Mouse (Mus musculus): Measurements from ENCODE around the gene Arhgap25. TPM values are rescaled to one million over a fixed set of nuclear protein-coding genes. Genes with fewer than 3 reads are reported as not detected.

The Arhgap25 gene
- polyA plus RNA-seq, 1 experiment from 2014 or later = 4.9 TPM

- ATAC-seq (ENCODE audit: low read depth) (no peak), DNase-seq (ENCODE audit: low spot score) (no peak)
- no peaks in the 10 kb centered on the region for H3K9me3 ChIP-seq (ENCODE audit: control insufficient read depth, low read length)
- no peaks in the 10 kb centered on the region for H3K36me3 ChIP-seq (ENCODE audit: control insufficient read depth, insufficient read depth, low read length)
- H3K27me3 ChIP-seq (replicated peaks; ENCODE audit: control insufficient read depth, insufficient read depth, low read length) = no peaks in the 10 kb centered on the region
- H3K9ac ChIP-seq (ENCODE audit: low read depth, low read length) = no peak overlapping the region
- no peak overlapping the region for H3K4me3 ChIP-seq (ENCODE audit: low read depth, low read length)
- 86% methylated on average over 1 of the region's 1 CpGs for WGBS
- no peak overlapping the region for H3K4me2 ChIP-seq (ENCODE audit: low read depth, low read length)
- H3K4me1 ChIP-seq (ENCODE audit: control insufficient read depth, insufficient read depth, low read length) = peaks cover 10% of the 10 kb centered on the region
- no peak overlapping the region for H3K27ac ChIP-seq (replicated peaks; ENCODE audit: low read depth, low read length)
These were observed 29.5 kb downstream of the Arhgap25 start for GRCm38 (mm10) chr6:87503536-87503935.

- no peaks in the 10 kb centered on the region for H3K9me3 ChIP-seq (ENCODE audit: control insufficient read depth, low read length)
- H3K4me2 ChIP-seq (ENCODE audit: low read depth, low read length) = no peak overlapping the region
- H3K4me3 ChIP-seq (ENCODE audit: low read depth, low read length) = no peak overlapping the region
- H3K27me3 ChIP-seq (replicated peaks; ENCODE audit: control insufficient read depth, insufficient read depth, low read length) = no peaks in the 10 kb centered on the region
- 75% methylated on average over 10 of the region's 10 CpGs for WGBS
- ATAC-seq (ENCODE audit: low read depth) = no peak
- DNase-seq (ENCODE audit: low spot score) = peak; percentile 13
- no peak overlapping the region for H3K27ac ChIP-seq (replicated peaks; ENCODE audit: low read depth, low read length)
- peaks cover 10% of the 10 kb centered on the region for H3K4me1 ChIP-seq (ENCODE audit: control insufficient read depth, insufficient read depth, low read length)
- H3K36me3 ChIP-seq (ENCODE audit: control insufficient read depth, insufficient read depth, low read length) = no peaks in the 10 kb centered on the region
- H3K9ac ChIP-seq (ENCODE audit: low read depth, low read length) = no peak overlapping the region
These were observed 30.2 kb downstream of the Arhgap25 start for GRCm38 (mm10) chr6:87502831-87503286.

GRCm38 (mm10) chr6:87502411-87502810, 30.6 kb downstream of the Arhgap25 start:
- WGBS = 62% methylated on average over 6 of the region's 6 CpGs
- no peak overlapping the region for H3K27ac ChIP-seq (replicated peaks; ENCODE audit: low read depth, low read length)
- DNase-seq (ENCODE audit: low spot score) (no peak), ATAC-seq (ENCODE audit: low read depth) (no peak)
- H3K4me3 ChIP-seq (ENCODE audit: low read depth, low read length) = no peak overlapping the region
- peaks cover 10% of the 10 kb centered on the region for H3K4me1 ChIP-seq (ENCODE audit: control insufficient read depth, insufficient read depth, low read length)
- H3K9me3 ChIP-seq (ENCODE audit: control insufficient read depth, low read length) = no peaks in the 10 kb centered on the region
- no peaks in the 10 kb centered on the region for H3K27me3 ChIP-seq (replicated peaks; ENCODE audit: control insufficient read depth, insufficient read depth, low read length)
- H3K9ac ChIP-seq (ENCODE audit: low read depth, low read length) = no peak overlapping the region
- H3K36me3 ChIP-seq (ENCODE audit: control insufficient read depth, insufficient read depth, low read length) = no peaks in the 10 kb centered on the region
- no peak overlapping the region for H3K4me2 ChIP-seq (ENCODE audit: low read depth, low read length)

GRCm38 (mm10) chr6:87500696-87501095, 32.4 kb downstream of the Arhgap25 start:
- Histone ChIP-seq H3K4me2 (ENCODE audit: low read depth, low read length) (no peak overlapping the region), H3K9me3 (ENCODE audit: control insufficient read depth, low read length) (no peaks in the 10 kb centered on the region), H3K9ac (ENCODE audit: low read depth, low read length) (no peak overlapping the region), H3K36me3 (ENCODE audit: control insufficient read depth, insufficient read depth, low read length) (no peaks in the 10 kb centered on the region), H3K27ac (replicated peaks; ENCODE audit: low read depth, low read length) (no peak overlapping the region), H3K4me1 (ENCODE audit: control insufficient read depth, insufficient read depth, low read length) (peaks cover 10% of the 10 kb centered on the region), H3K27me3 (replicated peaks; ENCODE audit: control insufficient read depth, insufficient read depth, low read length) (no peaks in the 10 kb centered on the region), H3K4me3 (ENCODE audit: low read depth, low read length) (no peak overlapping the region)
- ATAC-seq (ENCODE audit: low read depth) = no peak
- DNase-seq (ENCODE audit: low spot score) = no peak
- 76% methylated on average over 7 of the region's 7 CpGs for WGBS

GRCm38 (mm10) chr6:87499791-87500190, 33.3 kb downstream of the Arhgap25 start:
- 29% methylated on average over 6 of the region's 6 CpGs for WGBS
- no peak for ATAC-seq (ENCODE audit: low read depth)

GRCm38 (mm10) chr6:87496143-87496542, 36.9 kb downstream of the Arhgap25 start:
- Histone ChIP-seq H3K27ac (replicated peaks; ENCODE audit: low read depth, low read length) (no peak overlapping the region), H3K9ac (ENCODE audit: low read depth, low read length) (no peak overlapping the region), H3K36me3 (ENCODE audit: control insufficient read depth, insufficient read depth, low read length) (no peaks in the 10 kb centered on the region), H3K4me3 (ENCODE audit: low read depth, low read length) (peak overlapping the region; percentile 15; the same call in 1 of the 2 replicates), H3K4me1 (ENCODE audit: control insufficient read depth, insufficient read depth, low read length) (peaks cover 10% of the 10 kb centered on the region), H3K27me3 (replicated peaks; ENCODE audit: control insufficient read depth, insufficient read depth, low read length) (no peaks in the 10 kb centered on the region), H3K9me3 (ENCODE audit: control insufficient read depth, low read length) (no peaks in the 10 kb centered on the region), H3K4me2 (ENCODE audit: low read depth, low read length) (peak overlapping the region; percentile 15; the same call in 1 of the 2 replicates)
- WGBS = 72% methylated on average over 9 of the region's 9 CpGs
- no peak for ATAC-seq (ENCODE audit: low read depth)
- DNase-seq (ENCODE audit: low spot score) = peak; percentile 25

More at GRCm38 (mm10) chr6:87499791-87500190, 33.3 kb downstream of the Arhgap25 start:
- H3K36me3 ChIP-seq (ENCODE audit: control insufficient read depth, insufficient read depth, low read length) = no peaks in the 10 kb centered on the region
- H3K4me2 ChIP-seq (ENCODE audit: low read depth, low read length) = no peak overlapping the region
- no peak for DNase-seq (ENCODE audit: low spot score)
- H3K9ac ChIP-seq (ENCODE audit: low read depth, low read length) = no peak overlapping the region
- no peak overlapping the region for H3K27ac ChIP-seq (replicated peaks; ENCODE audit: low read depth, low read length)
- H3K9me3 ChIP-seq (ENCODE audit: control insufficient read depth, low read length) = no peaks in the 10 kb centered on the region
- H3K4me3 ChIP-seq (ENCODE audit: low read depth, low read length) = no peak overlapping the region
- peaks cover 10% of the 10 kb centered on the region for H3K4me1 ChIP-seq (ENCODE audit: control insufficient read depth, insufficient read depth, low read length)
- no peaks in the 10 kb centered on the region for H3K27me3 ChIP-seq (replicated peaks; ENCODE audit: control insufficient read depth, insufficient read depth, low read length)

GRCm38 (mm10) chr6:87494339-87494738, 38.7 kb downstream of the Arhgap25 start:
- Histone ChIP-seq H3K36me3 (ENCODE audit: control insufficient read depth, insufficient read depth, low read length) (no peaks in the 10 kb centered on the region), H3K9ac (ENCODE audit: low read depth, low read length) (no peak overlapping the region), H3K9me3 (ENCODE audit: control insufficient read depth, low read length) (no peaks in the 10 kb centered on the region), H3K4me1 (ENCODE audit: control insufficient read depth, insufficient read depth, low read length) (no peaks in the 10 kb centered on the region), H3K4me3 (ENCODE audit: low read depth, low read length) (no peak overlapping the region), H3K27me3 (replicated peaks; ENCODE audit: control insufficient read depth, insufficient read depth, low read length) (no peaks in the 10 kb centered on the region), H3K4me2 (ENCODE audit: low read depth, low read length) (peak overlapping the region; percentile 15; the same call in 1 of the 2 replicates), H3K27ac (replicated peaks; ENCODE audit: low read depth, low read length) (no peak overlapping the region)
- 62% methylated on average over 9 of the region's 9 CpGs for WGBS
- DNase-seq (ENCODE audit: low spot score) = no peak
- no peak for ATAC-seq (ENCODE audit: low read depth)

- no peaks in the 10 kb centered on the region for H3K27me3 ChIP-seq (replicated peaks; ENCODE audit: control insufficient read depth, insufficient read depth, low read length)
- ATAC-seq (ENCODE audit: low read depth) (no peak), DNase-seq (ENCODE audit: low spot score) (no peak)
- no peaks in the 10 kb centered on the region for H3K4me1 ChIP-seq (ENCODE audit: control insufficient read depth, insufficient read depth, low read length)
- no peaks in the 10 kb centered on the region for H3K9me3 ChIP-seq (ENCODE audit: control insufficient read depth, low read length)
- H3K4me3 ChIP-seq (ENCODE audit: low read depth, low read length) = no peak overlapping the region
- H3K36me3 ChIP-seq (ENCODE audit: control insufficient read depth, insufficient read depth, low read length) = no peaks in the 10 kb centered on the region
- no peak overlapping the region for H3K4me2 ChIP-seq (ENCODE audit: low read depth, low read length)
- no peak overlapping the region for H3K9ac ChIP-seq (ENCODE audit: low read depth, low read length)
- H3K27ac ChIP-seq (replicated peaks; ENCODE audit: low read depth, low read length) = no peak overlapping the region
- 61% methylated on average over 6 of the region's 6 CpGs for WGBS
These were observed 45.2 kb downstream of the Arhgap25 start for GRCm38 (mm10) chr6:87487657-87488426.

GRCm38 (mm10) chr6:87484806-87485205, 48.3 kb downstream of the Arhgap25 start:
- Histone ChIP-seq H3K4me2 (ENCODE audit: low read depth, low read length) (no peak overlapping the region), H3K9ac (ENCODE audit: low read depth, low read length) (no peak overlapping the region), H3K4me1 (ENCODE audit: control insufficient read depth, insufficient read depth, low read length) (no peaks in the 10 kb centered on the region), H3K9me3 (ENCODE audit: control insufficient read depth, low read length) (no peaks in the 10 kb centered on the region), H3K27ac (replicated peaks; ENCODE audit: low read depth, low read length) (no peak overlapping the region), H3K36me3 (ENCODE audit: control insufficient read depth, insufficient read depth, low read length) (no peaks in the 10 kb centered on the region), H3K4me3 (ENCODE audit: low read depth, low read length) (no peak overlapping the region), H3K27me3 (replicated peaks; ENCODE audit: control insufficient read depth, insufficient read depth, low read length) (no peaks in the 10 kb centered on the region)
- 54% methylated on average over 5 of the region's 5 CpGs for WGBS
- DNase-seq (ENCODE audit: low spot score) (peak; percentile 19), ATAC-seq (ENCODE audit: low read depth) (no peak)
